Mouse (Mus musculus) embryonic facial prominence, embryonic 11.5 days (tissue): ENCODE data around the gene Tuba3b. TPM values are rescaled to one million over a fixed set of nuclear protein-coding genes. Genes with fewer than 3 reads are reported as not detected.

Source experiments
- ATAC-seq: fragments of 200-750 bp; cut with Nextera tagmentation; replicated peaks from 2 replicates; pipeline ENCODE4 v1.8.0; 2017; ENCODE audit warnings: low read depth; ENCODE audit not compliant: insufficient number of reproducible peaks, low FRiP score, low TSS enrichment
- DNase-seq: peaks from one replicate; pipeline ENCODE4 v3.0.0-alpha.2; 2015; ENCODE audit warnings: low spot score
- H3K27ac ChIP-seq: fragments of 300-500 bp; sonication (generic); replicated peaks from 2 replicates; pipeline ENCODE4 v1.5.1; 2014; ENCODE audit warnings: mild to moderate bottlenecking, low read depth, low read length, control low read depth
- H3K27me3 ChIP-seq: fragments of 300-500 bp; sonication (generic); 2 replicates; pipeline ENCODE4 v1.6.1; 2014; ENCODE audit warnings: mild to moderate bottlenecking, low read length, moderate library complexity, mixed read lengths; ENCODE audit not compliant: control insufficient read depth, insufficient read depth
- H3K36me3 ChIP-seq: fragments of 300-500 bp; sonication (generic); replicated peaks from 2 replicates; pipeline ENCODE4 v1.6.1; 2014; ENCODE audit warnings: low read depth, mild to moderate bottlenecking, low read length, moderate library complexity, mixed read lengths; ENCODE audit not compliant: control insufficient read depth, insufficient read depth
- H3K4me1 ChIP-seq: fragments of 300-500 bp; sonication (generic); 2 replicates; pipeline ENCODE4 v1.6.1; 2014; ENCODE audit warnings: low read length, mixed read lengths; ENCODE audit not compliant: control insufficient read depth, insufficient read depth
- H3K4me2 ChIP-seq: fragments of 300-500 bp; sonication (generic); 2 replicates; pipeline ENCODE4 v1.6.1; 2014; ENCODE audit warnings: low read depth, mild to moderate bottlenecking, control low read depth, low read length, moderate library complexity
- H3K4me3 ChIP-seq: fragments of 300-500 bp; sonication (generic); 2 replicates; pipeline ENCODE4 v1.5.1; 2014; ENCODE audit warnings: low read depth, low read length, control low read depth
- H3K9ac ChIP-seq: fragments of 300-500 bp; sonication (generic); replicated peaks from 2 replicates; pipeline ENCODE4 v1.6.1; 2014; ENCODE audit warnings: mild to moderate bottlenecking, control low read depth, low read length
- H3K9me3 ChIP-seq: fragments of 300-500 bp; sonication (generic); replicated peaks from 2 replicates; pipeline ENCODE4 v1.6.1; 2016; ENCODE audit warnings: mild to moderate bottlenecking, low read length, inconsistent platforms, mixed read lengths; ENCODE audit not compliant: control insufficient read depth
- WGBS: fragments of 180-500 bp; shearing (Covaris S2); extraction: QIAGEN DNeasy Blood & Tissue Kit; methylation state at CpG from one replicate; pipeline ENCODE4 v1.1.7; 2014; 5-methylcytosine and 5-hydroxymethylcytosine counted together
- polyA plus RNA-seq: library from polyadenylated mRNA; unstranded; fragments of >200 nt; fragmentation: Nextera tagmentation; extraction: Ambion mirVana; gene quantifications from 2 replicates; pipeline ENCODE4 v1.2.1, GENCODE M21; 2014

Tuba3b gene
- polyA plus RNA-seq, 1 experiment from 2014 or later, result not detected

- no peak for ATAC-seq
- Histone ChIP-seq H3K4me1 (no peaks in the 10 kb centered on the region), H3K27ac (no peak overlapping the region), H3K4me3 (no peak overlapping the region), H3K9me3 (no peaks in the 10 kb centered on the region), H3K9ac (no peak overlapping the region), H3K36me3 (no peaks in the 10 kb centered on the region), H3K27me3 (no peaks in the 10 kb centered on the region), H3K4me2 (no peak overlapping the region)
- DNase-seq, result no peak
- 68% methylated on average over 11 of the region's 11 CpGs for WGBS
These were observed 45.4 kb downstream of the Tuba3b start for GRCm38 (mm10) chr6:145660943-145661342.

GRCm38 (mm10) chr6:145664208-145664607, 48.7 kb downstream of the Tuba3b start:
- Histone ChIP-seq H3K4me3 (no peak overlapping the region), H3K4me2 (no peak overlapping the region), H3K27ac (no peak overlapping the region), H3K9ac (no peak overlapping the region), H3K36me3 (no peaks in the 10 kb centered on the region), H3K9me3 (no peaks in the 10 kb centered on the region), H3K27me3 (no peaks in the 10 kb centered on the region), H3K4me1 (no peaks in the 10 kb centered on the region)
- ATAC-seq, result no peak
- 54% methylated on average over 5 of the region's 5 CpGs for WGBS
- no peak for DNase-seq

- no peaks in the 10 kb centered on the region for H3K4me1 ChIP-seq
- no peak overlapping the region for H3K27ac ChIP-seq
- no peaks in the 10 kb centered on the region for H3K36me3 ChIP-seq
- no peaks in the 10 kb centered on the region for H3K27me3 ChIP-seq
- 87% methylated on average over 3 of the region's 3 CpGs for whole genome bisulfite sequencing
- no peak overlapping the region for H3K4me3 ChIP-seq
- H3K4me2 ChIP-seq, result no peak overlapping the region
- no peak for DNase-seq
- ATAC-seq, result no peak
- H3K9ac ChIP-seq, result no peak overlapping the region
- no peaks in the 10 kb centered on the region for H3K9me3 ChIP-seq
These were observed 50.2 kb downstream of the Tuba3b start for GRCm38 (mm10) chr6:145665751-145666150.

GRCm38 (mm10) chr6:145667654-145668053, 52.1 kb downstream of the Tuba3b start:
- H3K4me2 ChIP-seq, result no peak overlapping the region
- no peaks in the 10 kb centered on the region for H3K4me1 ChIP-seq
- H3K9ac ChIP-seq, result no peak overlapping the region
- no peak overlapping the region for H3K4me3 ChIP-seq
- DNase-seq (no peak), ATAC-seq (no peak)
- WGBS, result 67% methylated on average over 3 of the region's 3 CpGs
- H3K36me3 ChIP-seq, result no peaks in the 10 kb centered on the region
- no peaks in the 10 kb centered on the region for H3K27me3 ChIP-seq
- no peak overlapping the region for H3K27ac ChIP-seq
- H3K9me3 ChIP-seq, result no peaks in the 10 kb centered on the region

- Histone ChIP-seq H3K4me3 (no peak overlapping the region), H3K4me1 (no peaks in the 10 kb centered on the region)
- no peak for ATAC-seq
These were observed 54.1 kb downstream of the Tuba3b start for GRCm38 (mm10) chr6:145669596-145670071.

More at GRCm38 (mm10) chr6:145669596-145670071, 54.1 kb downstream of the Tuba3b start:
- no peaks in the 10 kb centered on the region for H3K27me3 ChIP-seq
- no peaks in the 10 kb centered on the region for H3K36me3 ChIP-seq
- WGBS, result 59% methylated on average over 10 of the region's 10 CpGs
- H3K9ac ChIP-seq, result no peak overlapping the region
- no peak overlapping the region for H3K27ac ChIP-seq
- H3K4me2 ChIP-seq, result no peak overlapping the region
- H3K9me3 ChIP-seq, result no peaks in the 10 kb centered on the region
- no peak for DNase-seq

Other genes starting within 250 kb of the Tuba3b start
- 0.20 TPM in 1 of 2 replicates, not detected in the other for gene Lmntd1, start 1.4 kb upstream of the Tuba3b start, polyA plus RNA-seq
- 5.5 and 8.2 TPM in 2 replicates for gene Rassf8, start 131.0 kb downstream of the Tuba3b start, polyA plus RNA-seq
- 1.7 and 2.0 TPM in 2 replicates for gene Bhlhe41, start 249.8 kb downstream of the Tuba3b start, polyA plus RNA-seq